Mouse (Mus musculus) MEL (cell line): ENCODE measurements around the gene Ren1. TPM values are rescaled to one million over a fixed set of nuclear protein-coding genes. Genes with fewer than 3 reads are reported as not detected.

Source experiments
- DNase-seq: peaks from one replicate; pipeline ENCODE4 v3.0.0; 2011; ENCODE audit warnings: low read depth, low spot score
- H3K27ac ChIP-seq: 2 replicates; pipeline ENCODE4 v1.5.1; 2012; ENCODE audit warnings: low read depth, mild to moderate bottlenecking, control low read depth, low read length, moderate library complexity; ENCODE audit not compliant: control insufficient read depth
- H3K27me3 ChIP-seq, 2 experiments: fragments of 150-350 bp in 1 of 2; sonication (generic) in 1 of 2; 2 replicates each; pipeline ENCODE4 v1.6.1; 2012; ENCODE audit warnings: low read length in 2 of 2, mild to moderate bottlenecking in 2 of 2, improper control_type of control experiment in 1 of 2, moderate library complexity in 1 of 2; ENCODE audit not compliant: insufficient read depth in 2 of 2, control insufficient read depth in 1 of 2
- H3K36me3 ChIP-seq, 2 experiments: 2 replicates each; pipeline ENCODE4 v1.6.1; 2012 to 2014; ENCODE audit warnings: low read length in 2 of 2, improper control_type of control experiment in 1 of 2, inconsistent platforms in 1 of 2, mild to moderate bottlenecking in 1 of 2; ENCODE audit not compliant: insufficient read depth in 2 of 2, control insufficient read depth in 1 of 2
- H3K4me1 ChIP-seq, 2 experiments: fragments of 150-350 bp in 1 of 2; sonication (generic) in 1 of 2; 2 replicates each; pipeline ENCODE4 v1.6.1; 2012; ENCODE audit warnings: low read length in 2 of 2, improper control_type of control experiment in 1 of 2, mild to moderate bottlenecking in 1 of 2; ENCODE audit not compliant: insufficient read depth in 2 of 2, control insufficient read depth in 1 of 2
- H3K4me3 ChIP-seq, 2 experiments: fragments of 150-350 bp in 1 of 2; sonication (generic) in 1 of 2; 2 replicates each; pipeline ENCODE4 v1.5.1; 2012; ENCODE audit warnings: low read depth in 2 of 2, low read length in 2 of 2, mild to moderate bottlenecking in 2 of 2, moderate library complexity in 2 of 2, control low read depth in 1 of 2, improper control_type of control experiment in 1 of 2; ENCODE audit not compliant: control insufficient read depth in 1 of 2, insufficient read depth in 1 of 2
- H3K79me2 ChIP-seq: 2 replicates; pipeline ENCODE4 v1.6.1; 2012; ENCODE audit warnings: mild to moderate bottlenecking, low read length, moderate library complexity; ENCODE audit not compliant: control insufficient read depth, poor library complexity, insufficient read depth
- H3K9ac ChIP-seq: 2 replicates; pipeline ENCODE4 v1.6.1; 2012; ENCODE audit warnings: low read depth, mild to moderate bottlenecking, control low read depth, low read length, moderate library complexity; ENCODE audit not compliant: control insufficient read depth, poor library complexity, severe bottlenecking
- H3K9me3 ChIP-seq: fragments of 150-350 bp; sonication (generic); replicated peaks from 2 replicates; pipeline ENCODE4 v1.6.1; 2012; ENCODE audit warnings: mild to moderate bottlenecking, low read length, improper control_type of control experiment, moderate library complexity; ENCODE audit not compliant: insufficient read depth
- CHD1 ChIP-seq: IDR thresholded peaks from 2 replicates; pipeline ENCODE4 v1.6.1; 2012; ENCODE audit warnings: low read depth, mild to moderate bottlenecking, inconsistent platforms, low read length, improper control_type of control experiment
- CTCF ChIP-seq, 3 experiments: IDR thresholded peaks in 2 of 3; conservative IDR thresholded peaks in 1 of 3; 2 replicates each; pipeline ENCODE4 v1.5.1; 2011 to 2012; ENCODE audit warnings: low read length in 3 of 3, low read depth in 2 of 3, mild to moderate bottlenecking in 2 of 3, improper control_type of control experiment in 1 of 3, inconsistent platforms in 1 of 3, mixed read lengths in 1 of 3, moderate library complexity in 1 of 3; ENCODE audit not compliant: control insufficient read depth in 1 of 3, insufficient read depth in 1 of 3, poor library complexity in 1 of 3, severe bottlenecking in 1 of 3
- E2F4 ChIP-seq: IDR thresholded peaks from 2 replicates; pipeline ENCODE4 v1.6.1; 2011; ENCODE audit warnings: low read depth, low read length, improper control_type of control experiment, borderline replicate concordance
- ELF1 ChIP-seq: IDR thresholded peaks from 2 replicates; pipeline ENCODE4 v1.6.1; 2014; ENCODE audit warnings: low read depth, mild to moderate bottlenecking, inconsistent platforms, low read length, improper control_type of control experiment, moderate library complexity
- EP300 ChIP-seq, 2 experiments: IDR thresholded peaks; 2 replicates each; pipeline ENCODE4 v1.6.1; 2011; ENCODE audit warnings: improper control_type of control experiment in 2 of 2, low read length in 2 of 2, low read depth in 1 of 2, mild to moderate bottlenecking in 1 of 2
- ETS1 ChIP-seq: IDR thresholded peaks from 2 replicates; pipeline ENCODE4 v1.6.1; 2012; ENCODE audit warnings: low read depth, mild to moderate bottlenecking, inconsistent platforms, low read length, improper control_type of control experiment, moderate library complexity
- GABPA ChIP-seq: IDR thresholded peaks from 2 replicates; pipeline ENCODE4 v1.6.1; 2012; ENCODE audit warnings: low read depth, mild to moderate bottlenecking, inconsistent platforms, low read length, improper control_type of control experiment, moderate library complexity
- HCFC1 ChIP-seq: IDR thresholded peaks from 2 replicates; pipeline ENCODE4 v1.6.1; 2012; ENCODE audit warnings: low read depth, mild to moderate bottlenecking, inconsistent platforms, low read length, improper control_type of control experiment, moderate library complexity
- MAX ChIP-seq: IDR thresholded peaks from 2 replicates; pipeline ENCODE4 v1.6.1; 2011; ENCODE audit warnings: low read length, improper control_type of control experiment
- MAZ ChIP-seq: IDR thresholded peaks from 2 replicates; pipeline ENCODE4 v1.6.1; 2012; ENCODE audit warnings: low read depth, mild to moderate bottlenecking, inconsistent platforms, low read length, improper control_type of control experiment
- NELFE ChIP-seq: IDR thresholded peaks from 2 replicates; pipeline ENCODE4 v1.6.1; 2011; ENCODE audit warnings: low read depth, low read length, improper control_type of control experiment
- NRF1 ChIP-seq: IDR thresholded peaks from 2 replicates; pipeline ENCODE4 v1.6.1; 2014; ENCODE audit warnings: low read depth, mild to moderate bottlenecking, inconsistent platforms, low read length, improper control_type of control experiment, moderate library complexity; ENCODE audit not compliant: poor library complexity, insufficient read depth, severe bottlenecking
- POLR2A ChIP-seq, 2 experiments: IDR thresholded peaks; 2 replicates each; pipeline ENCODE4 v1.6.1; 2011 to 2012; ENCODE audit warnings: low read length in 2 of 2, mild to moderate bottlenecking in 2 of 2, control low read depth in 1 of 2, improper control_type of control experiment in 1 of 2, low read depth in 1 of 2, moderate library complexity in 1 of 2; ENCODE audit not compliant: control insufficient read depth in 1 of 2, insufficient read depth in 1 of 2, poor library complexity in 1 of 2
- POLR2AphosphoS2 ChIP-seq: IDR thresholded peaks from 2 replicates; pipeline ENCODE4 v1.6.1; 2011; ENCODE audit warnings: low read length, improper control_type of control experiment
- RAD21 ChIP-seq: IDR thresholded peaks from 2 replicates; pipeline ENCODE4 v1.6.1; 2011; ENCODE audit warnings: mild to moderate bottlenecking, low read depth, low read length, improper control_type of control experiment
- RCOR1 ChIP-seq: IDR thresholded peaks from 2 replicates; pipeline ENCODE4 v1.6.1; 2012; ENCODE audit warnings: low read depth, mild to moderate bottlenecking, inconsistent platforms, low read length, improper control_type of control experiment
- SMC3 ChIP-seq: IDR thresholded peaks from 2 replicates; pipeline ENCODE4 v1.6.1; 2011; ENCODE audit warnings: low read depth, low read length, improper control_type of control experiment
- TBP ChIP-seq: IDR thresholded peaks from 2 replicates; pipeline ENCODE4 v1.8.0; 2011; ENCODE audit warnings: low read depth, low read length, improper control_type of control experiment
- ZC3H11A ChIP-seq: IDR thresholded peaks from 2 replicates; pipeline ENCODE4 v1.6.1; 2012; ENCODE audit warnings: low read depth, mild to moderate bottlenecking, inconsistent platforms, low read length, improper control_type of control experiment
- ZMIZ1 ChIP-seq: IDR thresholded peaks from 2 replicates; pipeline ENCODE4 v1.6.1; 2012; ENCODE audit warnings: low read depth, mild to moderate bottlenecking, inconsistent platforms, low read length, improper control_type of control experiment, moderate library complexity
- ZNF384 ChIP-seq: IDR thresholded peaks from 2 replicates; pipeline ENCODE4 v1.6.1; 2012; ENCODE audit warnings: low read depth, mild to moderate bottlenecking, inconsistent platforms, low read length, improper control_type of control experiment
- polyA plus RNA-seq, 2 experiments: library from polyadenylated mRNA; stranded (reverse) in 1 of 2; unstranded in 1 of 2; fragments of >175 nt in 1 of 2; fragments of >200 nt in 1 of 2; gene quantifications; 2 replicates each; pipeline versions ENCODE4 v1.2.1 to v1.2.4; 2012; ENCODE audit warnings: low replicate concordance in 2 of 2, low read depth in 1 of 2; ENCODE audit not compliant: insufficient read length in 2 of 2, insufficient read depth in 1 of 2, missing spikeins in 1 of 2
- total RNA-seq: library from RNA; depleted of rRNA; stranded (reverse); fragments of 300-350 nt; gene quantifications from 2 replicates; pipeline ENCODE4 v1.2.3, GENCODE M21; 2012

Gene Ren1
- total and polyA plus RNA-seq, 3 experiments, result 6.9 to 16.8 TPM; not detected in 1

DNA sequence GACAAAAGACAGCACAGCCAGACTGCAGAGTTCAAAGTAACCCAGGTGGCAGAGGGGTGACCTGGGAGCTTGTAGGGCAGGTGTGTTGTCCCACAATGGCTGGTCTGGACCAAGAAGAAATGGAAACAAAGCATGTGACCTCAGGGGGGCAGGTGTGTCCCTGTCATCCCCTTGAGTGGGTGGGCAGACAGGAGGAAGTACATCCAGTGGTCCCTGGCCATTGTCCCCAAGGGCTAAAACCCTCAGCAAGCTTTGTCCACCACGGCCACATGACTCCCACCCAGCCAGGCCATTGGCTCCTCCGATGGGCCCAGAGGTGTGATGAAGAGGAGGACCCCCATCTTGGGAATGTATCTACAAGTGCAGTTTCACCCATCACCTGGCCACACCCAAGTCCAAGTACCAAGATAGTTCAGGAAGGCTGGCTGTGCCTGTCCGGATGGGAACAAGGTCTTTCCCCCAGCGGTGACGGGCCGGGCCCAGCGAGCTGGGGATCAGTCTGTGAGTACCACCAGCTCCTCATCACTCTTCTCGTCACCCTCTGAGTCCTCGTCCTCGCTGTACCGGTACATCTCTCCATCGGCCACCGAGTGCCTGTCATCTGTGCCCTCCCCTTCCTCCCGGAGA is 33.0 kb downstream of the Ren1 start:
- Histone ChIP-seq H3K36me3 (peaks cover 0 to 3% of the 10 kb centered on the region in 2 experiments; a peak in 2 of 4 replicates), H3K27ac (no peak overlapping the region), H3K79me2 (no peaks in the 10 kb centered on the region), H3K9ac (no peak overlapping the region), H3K4me3 (no peak overlapping the region), H3K9me3 (no peaks in the 10 kb centered on the region), H3K4me1 (peaks cover 5 to 16% of the 10 kb centered on the region in 2 experiments; a peak in 3 of 4 replicates), H3K27me3 (no peaks in the 10 kb centered on the region)
- no peak for DNase-seq
- TF ChIP-seq ETS1 (no peak), ZNF384 (no peak), E2F4 (no peak), MAZ (no peak), POLR2A (IDR thresholded peaks at IDR 0.05; ENCODE audit: control insufficient read depth in 1 of 2, insufficient read depth in 1 of 2, low read depth in 1 of 2, low read length in 2 of 2, poor library complexity in 1 of 2) (no peak), RCOR1 (no peak), ZMIZ1 (no peak), MAX (no peak), NRF1 (no peak), POLR2AphosphoS2 (no peak), CHD1 (no peak)

- TF ChIP-seq EP300 (IDR thresholded peaks at IDR 0.05; ENCODE audit: low read depth in 1 of 2, low read length in 2 of 2) (no peak), CTCF (IDR thresholded peaks at IDR 0.05 in 2 of 3, conservative IDR thresholded peaks at IDR 0.05 in 1 of 3; ENCODE audit: control insufficient read depth in 1 of 3, insufficient read depth in 1 of 3, low read depth in 2 of 3, low read length in 3 of 3, poor library complexity in 1 of 3, severe bottlenecking in 1 of 3) (peak; percentile 81 to 85 (median 82)), SMC3 (peak; percentile 81), NELFE (0 out of 2 replicates have a peak, but pooled peaks have one; percentile 27), HCFC1 (peak; percentile 59), POLR2A (IDR thresholded peaks at IDR 0.05; ENCODE audit: control insufficient read depth in 1 of 2, insufficient read depth in 1 of 2, low read depth in 1 of 2, low read length in 2 of 2, poor library complexity in 1 of 2) (peak in 1 of 2 experiments; percentile 55; a peak in 1 of 4 replicates), CHD1 (no peak), POLR2AphosphoS2 (no peak), TBP (0 out of 2 replicates have a peak, but pooled peaks have one; percentile 21), ELF1 (peak; percentile 77), RAD21 (peak; percentile 52), ZC3H11A (0 out of 2 replicates have a peak, but pooled peaks have one; percentile 31), E2F4 (no peak), GABPA (no peak)
- DNase-seq, result peak; percentile 79
- H3K27ac ChIP-seq, result no peak overlapping the region
- H3K36me3 ChIP-seq, result peaks cover 0 to 3% of the 10 kb centered on the region in 2 experiments; a peak in 2 of 4 replicates
- peak overlapping the region; percentile 38 to 47 for H3K4me3 ChIP-seq
- no peaks in the 10 kb centered on the region for H3K9me3 ChIP-seq
- H3K79me2 ChIP-seq, result no peaks in the 10 kb centered on the region
- peak overlapping the region; percentile 50 for H3K9ac ChIP-seq
- peaks cover 5 to 12% of the 10 kb centered on the region in 2 experiments; a peak in 3 of 4 replicates for H3K4me1 ChIP-seq
- no peaks in the 10 kb centered on the region for H3K27me3 ChIP-seq
Measured at GRCm38 (mm10) chr1:133385506-133385905, 35.2 kb downstream of the Ren1 start.
